19 mouse cellular contexts compared by ENCODE assay signal in genomic region chr1:56697509-56697908, GRCm38 (mm10).
"Had no signal": no experiment of that assay in that cellular context is flagged by ENCODE, and none has a peak within 500 bp of the region (broad histone marks: within the 10 kb centered on the region; RNA-seq: fewer than 3 reads in every experiment).

No protein-coding gene starts in this region.

- H3K4me3 ChIP-seq: liver, embryonic 13.5 days; liver, embryonic 15.5 days; lung, embryonic 15.5 days; megakaryocyte, embryonic 14.5 days; neural tube, embryonic 12.5 days had no signal

- H3K9me3 ChIP-seq: liver, embryonic 13.5 days; liver, embryonic 15.5 days; lung, embryonic 15.5 days; megakaryocyte, embryonic 14.5 days; neural tube, embryonic 12.5 days had no signal

- H3K36me3 ChIP-seq: liver, embryonic 13.5 days; liver, embryonic 15.5 days; lung, embryonic 15.5 days; neural tube, embryonic 12.5 days had no signal

- ATAC-seq: liver, postnatal 0 days; lung, postnatal 0 days had no signal

- H3K9ac ChIP-seq: liver, embryonic 13.5 days; liver, embryonic 15.5 days; liver, postnatal 0 days; lung, embryonic 15.5 days; neural tube, embryonic 12.5 days had no signal

- H3K4me2 ChIP-seq: liver, embryonic 13.5 days; liver, embryonic 15.5 days; lung, embryonic 15.5 days; neural tube, embryonic 12.5 days had no signal

- H3K27me3 ChIP-seq: liver, embryonic 13.5 days; liver, embryonic 15.5 days; lung, embryonic 15.5 days; megakaryocyte, embryonic 14.5 days; neural tube, embryonic 12.5 days had no signal

- H3K27ac ChIP-seq: liver, embryonic 13.5 days; liver, embryonic 15.5 days; lung, embryonic 15.5 days; macrophage; neural tube, embryonic 12.5 days had no signal

- H3K4me1 ChIP-seq: liver, embryonic 13.5 days; liver, embryonic 15.5 days; lung, embryonic 15.5 days; megakaryocyte, embryonic 14.5 days; neural tube, embryonic 12.5 days had no signal

- DNase-seq: liver, embryonic 13.5 days; liver, postnatal 0 days; lung, adult 2 months; lung, postnatal 14 days; lung, postnatal 36 days; retina, postnatal 1 day; right cerebral cortex, adult 18-20 months; right cerebral cortex, postnatal 25 days; right cerebral cortex, postnatal 4 days; spleen, adult 18-20 months; thymus, adult 18-20 months; thymus, postnatal 14 days; thymus, postnatal 36 days had no signal
